In the genomic region with DNA sequence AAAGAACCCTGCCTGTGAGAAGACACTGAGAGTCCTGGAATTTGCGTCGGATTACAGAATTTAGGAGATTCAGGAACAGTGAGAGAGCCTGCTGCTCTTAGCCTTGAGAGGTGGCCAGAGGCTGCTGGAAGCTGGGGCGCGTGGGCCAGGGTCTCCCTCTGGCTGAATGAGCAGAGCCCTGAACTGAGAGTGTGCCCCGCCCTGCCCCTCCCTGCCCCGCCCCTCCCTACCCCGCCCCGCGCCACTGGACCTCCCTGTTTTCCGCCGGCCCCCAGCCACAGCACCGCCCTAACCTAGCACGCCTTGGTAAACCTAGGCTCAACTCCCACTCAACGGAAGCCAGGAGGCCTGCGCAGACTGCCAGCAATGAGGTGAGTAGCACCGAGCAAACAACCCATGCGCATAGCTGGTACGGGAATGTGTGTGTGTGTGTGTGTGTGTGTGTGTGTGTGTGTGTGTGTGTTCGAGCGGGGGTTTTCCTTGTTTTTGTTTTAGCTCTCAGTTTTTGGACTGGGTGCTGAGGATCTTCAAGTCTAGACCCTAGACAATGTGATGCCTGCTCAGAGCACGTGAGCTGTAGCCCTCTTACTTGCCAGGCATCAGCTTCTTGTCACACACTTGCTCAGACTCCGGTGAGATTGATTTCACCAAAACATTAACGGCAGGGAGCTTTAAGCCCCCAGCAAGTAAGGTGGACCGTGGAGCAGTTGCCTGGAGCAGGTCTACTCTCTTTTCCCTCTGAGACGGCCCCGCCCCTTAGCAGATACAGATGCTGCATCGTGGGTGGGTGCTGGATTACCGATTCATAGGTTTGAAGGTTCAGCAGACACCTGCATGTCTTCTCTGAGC, we compare ENCODE assay signal across 8 mouse cellular contexts. TPM values are rescaled to one million over a fixed set of nuclear protein-coding genes. Genes with fewer than 3 reads are reported as not detected.
DNase-seq lines count a peak whose midpoint lies in the region; ATAC-seq and TF ChIP-seq lines count a peak whose summit lies in the region.

TSS of gene Slc9b2 (plus strand) at position 290 of the 849 bp plus-strand sequence.

- TF ChIP-seq CTCF in forebrain, postnatal 0 days (IDR thresholded peaks at IDR 0.05; ENCODE audit: low read depth), result no peak

- peak within 1 kb of the TSS; percentile 42 for H3K4me3 ChIP-seq in kidney, embryonic 16.5 days (ENCODE audit: low read length)
- peak within 1 kb of the TSS; percentile 37 for H3K4me3 ChIP-seq in forebrain, postnatal 0 days (ENCODE audit: low read depth, low read length)

- H3K4me2 ChIP-seq in kidney, embryonic 16.5 days (replicated peaks; ENCODE audit: low read depth, low read length), result peak within 1 kb of the TSS; percentile 65
- peak within 1 kb of the TSS; percentile 63 for H3K4me2 ChIP-seq in forebrain, postnatal 0 days (ENCODE audit: low read depth)

- peak; percentile 98 for ATAC-seq in kidney, embryonic 16.5 days (ENCODE audit: low FRiP score, low TSS enrichment)
- peak; percentile 84 for ATAC-seq in forebrain, postnatal 0 days

- H3K9me3 ChIP-seq in kidney, embryonic 16.5 days (ENCODE audit: low read length), result no peaks in the 10 kb centered on the region
- no peaks in the 10 kb centered on the region for H3K9me3 ChIP-seq in forebrain, postnatal 0 days (ENCODE audit: low read length)

- no peaks in the 10 kb centered on the region for H3K27me3 ChIP-seq in kidney, embryonic 16.5 days (ENCODE audit: insufficient read depth, low read length)
- no peaks in the 10 kb centered on the region for H3K27me3 ChIP-seq in forebrain, postnatal 0 days (ENCODE audit: insufficient read depth, low read length)

- no peak for DNase-seq in kidney, adult 8-10 months
- DNase-seq in adrenal gland, postnatal 25 days, result peak; percentile 29
- peak; percentile 59 for DNase-seq in forebrain, postnatal 0 days
- peak; percentile 67 to 75 for DNase-seq in kidney, postnatal 4 days
- DNase-seq in lung, postnatal 36 days, result peak; percentile 55
- peak; percentile 37 to 40 for DNase-seq in right cerebral cortex, postnatal 10 days (ENCODE audit: low spot score in 2 of 2)
- no peak for DNase-seq in adipocyte (ENCODE audit: low spot score)

- H3K9ac ChIP-seq in kidney, embryonic 16.5 days (replicated peaks; ENCODE audit: low read length), result peak within 1 kb of the TSS; percentile 41
- H3K9ac ChIP-seq in forebrain, postnatal 0 days, result peak within 1 kb of the TSS; percentile 48

- WGBS in kidney, embryonic 16.5 days, result 5% methylated on average over 28 of the region's 28 CpGs
- 10% methylated on average over 28 of the region's 28 CpGs for WGBS in forebrain, postnatal 0 days

- no peaks in the 10 kb centered on the region for H3K36me3 ChIP-seq in kidney, embryonic 16.5 days (ENCODE audit: insufficient read depth, low read length)
- H3K36me3 ChIP-seq in forebrain, postnatal 0 days (ENCODE audit: insufficient read depth), result no peaks in the 10 kb centered on the region

- H3K27ac ChIP-seq in kidney, embryonic 16.5 days (ENCODE audit: low read length), result no peak within 1 kb of the TSS
- H3K27ac ChIP-seq in forebrain, postnatal 0 days (ENCODE audit: low read depth, low read length), result no peak within 1 kb of the TSS

- H3K4me1 ChIP-seq in kidney, embryonic 16.5 days (ENCODE audit: insufficient read depth, low read length), result 0 out of 2 replicates have a peak, but pooled peaks cover 4% of the 10 kb centered on the region
- no peaks in the 10 kb centered on the region; the same call in 1 of the 2 replicates for H3K4me1 ChIP-seq in forebrain, postnatal 0 days (ENCODE audit: insufficient read depth)

RNA-seq across cellular contexts. Expression of gene Slc9b2, which starts in this region (rescaled TPM):
- 3.1 and 3.3 TPM in 2 replicates for polyA plus RNA-seq in kidney, embryonic 16.5 days (2015; fragmentation: Nextera tagmentation; extraction: Ambion mirVana)
- 0.79 and 1.0 TPM in 2 replicates for total RNA-seq in adrenal gland, postnatal 25 days (2021)
- total RNA-seq in forebrain, postnatal 0 days (2014; rRNA removed), result 2.6 and 3.6 TPM in 2 replicates
- polyA plus RNA-seq in forebrain, postnatal 0 days (2015; fragmentation: Nextera tagmentation; extraction: Ambion mirVana), result 1.8 and 2.3 TPM in 2 replicates

Comparison
In these comparisons a context has a peak if more than half of its experiments do, and no peak if none do; other contexts are left out.
1. DNase-seq: peak in adrenal gland, postnatal 25 days (single experiment), forebrain, postnatal 0 days (single experiment), kidney, postnatal 4 days (2 of 2), lung, postnatal 36 days (single experiment) and right cerebral cortex, postnatal 10 days (2 of 2); none in kidney, adult 8-10 months (0 of 2) and adipocyte (single experiment).